Mouse (Mus musculus) midbrain, embryonic 10.5 days (tissue): ENCODE results near the gene Reep1. TPM values are rescaled to one million over a fixed set of nuclear protein-coding genes. Genes with fewer than 3 reads are reported as not detected.
A peak's percentile ranks its signal among the peaks of the same experiment; 100 is the strongest.

ENCODE experiments used
- DNase-seq: peaks from one replicate; pipeline ENCODE4 v3.0.0-alpha.2; 2017; ENCODE audit warnings: low spot score
- H3K27ac ChIP-seq: fragments of 300-500 bp; sonication (generic); replicated peaks from 2 replicates; pipeline ENCODE4 v1.5.1; 2016; ENCODE audit warnings: mild to moderate bottlenecking
- H3K27me3 ChIP-seq: fragments of 300-500 bp; sonication (generic); 2 replicates; pipeline ENCODE4 v1.6.1; 2016; ENCODE audit warnings: low read depth, mild to moderate bottlenecking; ENCODE audit not compliant: poor library complexity, severe bottlenecking
- H3K36me3 ChIP-seq: fragments of 300-500 bp; sonication (generic); 2 replicates; pipeline ENCODE4 v1.6.1; 2016; ENCODE audit warnings: mild to moderate bottlenecking, moderate library complexity
- H3K4me1 ChIP-seq: fragments of 300-500 bp; sonication (generic); 2 replicates; pipeline ENCODE4 v1.6.1; 2016
- H3K4me3 ChIP-seq: fragments of 300-500 bp; sonication (generic); 2 replicates; pipeline ENCODE4 v1.5.1; 2016; ENCODE audit warnings: mild to moderate bottlenecking, moderate library complexity
- H3K9me3 ChIP-seq: fragments of 300-500 bp; sonication (generic); replicated peaks from 2 replicates; pipeline ENCODE4 v1.6.1; 2016; ENCODE audit warnings: mild to moderate bottlenecking
- WGBS: fragments of 180-500 bp; shearing (Covaris S2); methylation state at CpG from one replicate; pipeline ENCODE4 v1.1.7; 2016; 5-methylcytosine and 5-hydroxymethylcytosine counted together
- polyA plus RNA-seq: library from polyadenylated mRNA; unstranded; fragments of >200 nt; fragmentation: Nextera tagmentation; extraction: Ambion mirVana; gene quantifications from 2 replicates; pipeline ENCODE4 v1.2.1, GENCODE M21; 2016

Reep1 gene
- polyA plus RNA-seq, 1 experiment from 2014 or later, result 33.3 TPM

- Histone ChIP-seq H3K9me3 (no peaks in the 10 kb centered on the region), H3K4me1 (peaks cover 21% of the 10 kb centered on the region), H3K27ac (no peak overlapping the region), H3K4me3 (no peak overlapping the region), H3K27me3 (no peaks in the 10 kb centered on the region), H3K36me3 (no peaks in the 10 kb centered on the region)
- no peak for DNase-seq
- 89% methylated on average over 6 of the region's 6 CpGs for WGBS
Observed at GRCm38 (mm10) chr6:71741998-71742636, 34.8 kb downstream of the Reep1 start.

GRCm38 (mm10) chr6:71744934-71745333, 37.6 kb downstream of the Reep1 start:
- Histone ChIP-seq H3K27ac (no peak overlapping the region), H3K4me3 (no peak overlapping the region), H3K36me3 (no peaks in the 10 kb centered on the region), H3K27me3 (no peaks in the 10 kb centered on the region), H3K4me1 (peaks cover 21% of the 10 kb centered on the region), H3K9me3 (no peaks in the 10 kb centered on the region)
- WGBS, result 87% methylated on average over 6 of the region's 6 CpGs
- no peak for DNase-seq

GRCm38 (mm10) chr6:71745482-71746234, 38.3 kb downstream of the Reep1 start:
- WGBS, result 74% methylated on average over 9 of the region's 9 CpGs
- H3K36me3 ChIP-seq, result no peaks in the 10 kb centered on the region

GRCm38 (mm10) chr6:71746246-71746645, 38.9 kb downstream of the Reep1 start:
- H3K27me3 ChIP-seq, result no peaks in the 10 kb centered on the region
- H3K27ac ChIP-seq, result 0 out of 2 replicates have a peak overlapping the region, but pooled peaks have one; percentile 55
- no peak for DNase-seq
- H3K36me3 ChIP-seq, result no peaks in the 10 kb centered on the region
- H3K9me3 ChIP-seq, result no peaks in the 10 kb centered on the region
- H3K4me3 ChIP-seq, result no peak overlapping the region
- peaks cover 18% of the 10 kb centered on the region for H3K4me1 ChIP-seq
- WGBS, result 21% methylated on average over 1 of the region's 1 CpGs

More at GRCm38 (mm10) chr6:71745482-71746234, 38.3 kb downstream of the Reep1 start:
- no peak for DNase-seq
- Histone ChIP-seq H3K9me3 (no peaks in the 10 kb centered on the region), H3K4me3 (no peak overlapping the region), H3K4me1 (peaks cover 20% of the 10 kb centered on the region), H3K27ac (no peak overlapping the region), H3K27me3 (no peaks in the 10 kb centered on the region)

- 88% methylated on average over 8 of the region's 8 CpGs for WGBS
- peaks cover 18% of the 10 kb centered on the region for H3K4me1 ChIP-seq
Observed at GRCm38 (mm10) chr6:71746846-71747245, 39.5 kb downstream of the Reep1 start.

GRCm38 (mm10) chr6:71751602-71752001, 44.2 kb downstream of the Reep1 start:
- no peaks in the 10 kb centered on the region for H3K27me3 ChIP-seq
- peaks cover 5% of the 10 kb centered on the region for H3K4me1 ChIP-seq
- no peaks in the 10 kb centered on the region for H3K36me3 ChIP-seq
- H3K9me3 ChIP-seq, result no peaks in the 10 kb centered on the region
- 66% methylated on average over 2 of the region's 2 CpGs for WGBS
- no peak overlapping the region for H3K27ac ChIP-seq
- H3K4me3 ChIP-seq, result no peak overlapping the region
- DNase-seq, result no peak

More at GRCm38 (mm10) chr6:71746846-71747245, 39.5 kb downstream of the Reep1 start:
- Histone ChIP-seq H3K4me3 (no peak overlapping the region), H3K27ac (no peak overlapping the region), H3K36me3 (no peaks in the 10 kb centered on the region), H3K27me3 (no peaks in the 10 kb centered on the region), H3K9me3 (no peaks in the 10 kb centered on the region)
- DNase-seq, result no peak

- DNase-seq, result no peak
- Histone ChIP-seq H3K9me3 (no peaks in the 10 kb centered on the region), H3K4me1 (peaks cover 4% of the 10 kb centered on the region; the same call in 1 of the 2 replicates), H3K27ac (no peak overlapping the region), H3K36me3 (0 out of 2 replicates have a peak, but pooled peaks cover 4% of the 10 kb centered on the region), H3K4me3 (no peak overlapping the region), H3K27me3 (no peaks in the 10 kb centered on the region)
- WGBS, result 91% methylated on average over 7 of the region's 7 CpGs
Observed at GRCm38 (mm10) chr6:71752791-71753464, 45.6 kb downstream of the Reep1 start.

GRCm38 (mm10) chr6:71757039-71757894, 49.9 kb downstream of the Reep1 start:
- H3K4me1 ChIP-seq, result peaks cover 4% of the 10 kb centered on the region; the same call in 1 of the 2 replicates
- peaks cover 8% of the 10 kb centered on the region; the same call in 1 of the 2 replicates for H3K36me3 ChIP-seq
- 64% methylated on average over 10 of the region's 10 CpGs for WGBS
- no peak for DNase-seq
- H3K27ac ChIP-seq, result 0 out of 2 replicates have a peak overlapping the region, but pooled peaks have one; percentile 38
- no peaks in the 10 kb centered on the region for H3K27me3 ChIP-seq
- no peaks in the 10 kb centered on the region for H3K9me3 ChIP-seq
- no peak overlapping the region for H3K4me3 ChIP-seq

- Histone ChIP-seq H3K9me3 (no peaks in the 10 kb centered on the region), H3K4me3 (no peak overlapping the region), H3K4me1 (peaks cover 4% of the 10 kb centered on the region; the same call in 1 of the 2 replicates), H3K36me3 (peaks cover 8% of the 10 kb centered on the region; the same call in 1 of the 2 replicates), H3K27ac (no peak overlapping the region), H3K27me3 (no peaks in the 10 kb centered on the region)
- 86% methylated on average over 4 of the region's 4 CpGs for WGBS
- DNase-seq, result no peak
Observed at GRCm38 (mm10) chr6:71758780-71759179, 51.4 kb downstream of the Reep1 start.

- whole genome bisulfite sequencing, result 93% methylated on average over 6 of the region's 6 CpGs
Observed at GRCm38 (mm10) chr6:71760073-71760472, 52.7 kb downstream of the Reep1 start.

GRCm38 (mm10) chr6:71767761-71768160, 60.4 kb downstream of the Reep1 start:
- Histone ChIP-seq H3K36me3 (peaks cover 5% of the 10 kb centered on the region; the same call in 1 of the 2 replicates), H3K27ac (no peak overlapping the region), H3K27me3 (no peaks in the 10 kb centered on the region), H3K4me1 (no peaks in the 10 kb centered on the region), H3K9me3 (peaks cover 4% of the 10 kb centered on the region; the same call in 1 of the 2 replicates), H3K4me3 (no peak overlapping the region)
- WGBS, result 80% methylated on average over 4 of the region's 4 CpGs
- no peak for DNase-seq

More at GRCm38 (mm10) chr6:71760073-71760472, 52.7 kb downstream of the Reep1 start:
- H3K4me1 ChIP-seq, result peaks cover 4% of the 10 kb centered on the region; the same call in 1 of the 2 replicates
- peaks cover 8% of the 10 kb centered on the region; the same call in 1 of the 2 replicates for H3K36me3 ChIP-seq
- H3K27me3 ChIP-seq, result no peaks in the 10 kb centered on the region
- no peaks in the 10 kb centered on the region for H3K9me3 ChIP-seq
- no peak overlapping the region for H3K4me3 ChIP-seq
- no peak for DNase-seq
- H3K27ac ChIP-seq, result no peak overlapping the region
